Mouse (Mus musculus) CH12.LX (cell line): ENCODE data around the gene Srgap3. TPM values are rescaled to one million over a fixed set of nuclear protein-coding genes. Genes with fewer than 3 reads are reported as not detected.

Source experiments
- DNase-seq: peaks from one replicate; pipeline ENCODE4 v3.0.0-alpha.2; 2013; ENCODE audit errors: extremely low read depth
- H3K27ac ChIP-seq: 2 replicates; pipeline ENCODE4 v1.5.1; 2012; ENCODE audit warnings: low read depth, mild to moderate bottlenecking, control low read depth, moderate library complexity; ENCODE audit not compliant: insufficient read depth
- H3K27me3 ChIP-seq: replicated peaks from 2 replicates; pipeline ENCODE3; 2012; ENCODE audit warnings: inconsistent platforms
- H3K36me3 ChIP-seq, 2 experiments: replicated peaks in 1 of 2; 2 replicates each; pipeline versions ENCODE3 to v1.6.1; 2012; ENCODE audit warnings: inconsistent platforms in 1 of 2, low read length in 1 of 2, mild to moderate bottlenecking in 1 of 2, mixed read lengths in 1 of 2, moderate library complexity in 1 of 2; ENCODE audit not compliant: control insufficient read depth in 1 of 2, insufficient read depth in 1 of 2
- H3K4me1 ChIP-seq, 2 experiments: 2 replicates each; pipeline ENCODE4 v1.6.1; 2012; ENCODE audit warnings: inconsistent platforms in 1 of 2, moderate library complexity in 1 of 2; ENCODE audit not compliant: insufficient read depth in 2 of 2, control insufficient read depth in 1 of 2
- H3K4me2 ChIP-seq: 2 replicates; pipeline ENCODE4 v1.6.1; 2012; ENCODE audit warnings: low read depth, mild to moderate bottlenecking, control low read depth; ENCODE audit not compliant: poor library complexity, insufficient read depth, severe bottlenecking
- H3K4me3 ChIP-seq, 3 experiments: fragments of 150-350 bp in 1 of 3; sonication (generic) in 1 of 3; replicated peaks in 1 of 3; 2 replicates each; pipeline versions ENCODE3 to v1.5.1; 2011 to 2012; ENCODE audit warnings: low read depth in 2 of 3, low read length in 2 of 3, mild to moderate bottlenecking in 2 of 3, moderate library complexity in 2 of 3, control low read depth in 1 of 3, improper control_type of control experiment in 1 of 3, inconsistent platforms in 1 of 3, mixed read lengths in 1 of 3; ENCODE audit not compliant: poor library complexity in 1 of 3
- H3K79me2 ChIP-seq: replicated peaks from 2 replicates; pipeline ENCODE4 v1.6.1; 2012; ENCODE audit warnings: mild to moderate bottlenecking, moderate library complexity; ENCODE audit not compliant: control insufficient read depth, poor library complexity, insufficient read depth, severe bottlenecking; ENCODE audit errors: extremely low read depth
- H3K9ac ChIP-seq: 2 replicates; pipeline ENCODE4 v1.6.1; 2012; ENCODE audit warnings: low read depth, mild to moderate bottlenecking, control low read depth, moderate library complexity; ENCODE audit not compliant: insufficient read depth
- H3K9me3 ChIP-seq: replicated peaks from 2 replicates; pipeline ENCODE3; 2012; ENCODE audit warnings: low read length, inconsistent platforms, mixed read lengths
- BHLHE40 ChIP-seq: IDR thresholded peaks from 2 replicates; pipeline ENCODE4 v1.6.1; 2011; ENCODE audit warnings: mild to moderate bottlenecking, low read depth, low read length, improper control_type of control experiment
- CHD1 ChIP-seq: IDR thresholded peaks from 2 replicates; pipeline ENCODE4 v1.6.1; 2012; ENCODE audit warnings: low read depth, low read length, improper control_type of control experiment, inconsistent platforms
- CHD2 ChIP-seq: IDR thresholded peaks from 2 replicates; pipeline ENCODE4 v1.6.1; 2011; ENCODE audit warnings: low read length, improper control_type of control experiment
- CTCF ChIP-seq, 2 experiments: IDR thresholded peaks in 1 of 2; conservative IDR thresholded peaks in 1 of 2; 2 replicates each; pipeline ENCODE4 v1.5.1; 2011 to 2012; ENCODE audit warnings: low read depth in 2 of 2, low read length in 2 of 2, improper control_type of control experiment in 1 of 2, inconsistent platforms in 1 of 2, mild to moderate bottlenecking in 1 of 2, moderate library complexity in 1 of 2
- E2F4 ChIP-seq: IDR thresholded peaks from 2 replicates; pipeline ENCODE4 v1.6.1; 2011; ENCODE audit warnings: low read depth, low read length, improper control_type of control experiment; ENCODE audit not compliant: insufficient replicate concordance
- ELF1 ChIP-seq: IDR thresholded peaks from 2 replicates; pipeline ENCODE4 v1.6.1; 2014; ENCODE audit warnings: low read depth, mild to moderate bottlenecking, inconsistent platforms, low read length, improper control_type of control experiment
- EP300 ChIP-seq: IDR thresholded peaks from 2 replicates; pipeline ENCODE4 v1.6.1; 2011; ENCODE audit warnings: low read length, improper control_type of control experiment
- ETS1 ChIP-seq: conservative IDR thresholded peaks from 2 replicates; pipeline ENCODE4 v1.6.1; 2012; ENCODE audit warnings: low read depth, mild to moderate bottlenecking, inconsistent platforms, low read length, improper control_type of control experiment, moderate library complexity
- GABPA ChIP-seq: IDR thresholded peaks from 2 replicates; pipeline ENCODE4 v1.6.1; 2012; ENCODE audit warnings: low read depth, low read length, improper control_type of control experiment, inconsistent platforms; ENCODE audit not compliant: insufficient replicate concordance
- HCFC1 ChIP-seq: IDR thresholded peaks from 2 replicates; pipeline ENCODE4 v1.6.1; 2012; ENCODE audit warnings: low read depth, mild to moderate bottlenecking, inconsistent platforms, low read length, improper control_type of control experiment
- IRF4 ChIP-seq: IDR thresholded peaks from 2 replicates; pipeline ENCODE4 v1.6.1; 2014; ENCODE audit warnings: low read depth, mild to moderate bottlenecking, inconsistent platforms, low read length, improper control_type of control experiment
- JUN ChIP-seq: IDR thresholded peaks from 2 replicates; pipeline ENCODE4 v1.6.1; 2011; ENCODE audit warnings: low read depth, mild to moderate bottlenecking, low read length, improper control_type of control experiment, moderate library complexity; ENCODE audit not compliant: insufficient read depth
- JUND ChIP-seq: conservative IDR thresholded peaks from 2 replicates; pipeline ENCODE4 v1.6.1; 2011; ENCODE audit warnings: low read depth, low read length, improper control_type of control experiment
- MAFK ChIP-seq: IDR thresholded peaks from 2 replicates; pipeline ENCODE4 v1.6.1; 2011; ENCODE audit warnings: low read length, improper control_type of control experiment; ENCODE audit not compliant: insufficient replicate concordance
- MAX ChIP-seq: IDR thresholded peaks from 2 replicates; pipeline ENCODE4 v1.6.1; 2011; ENCODE audit warnings: low read length, improper control_type of control experiment
- MAZ ChIP-seq: IDR thresholded peaks from 2 replicates; pipeline ENCODE4 v1.6.1; 2012; ENCODE audit warnings: low read depth, mild to moderate bottlenecking, inconsistent platforms, low read length, improper control_type of control experiment, moderate library complexity
- MEF2A ChIP-seq: IDR thresholded peaks from 2 replicates; pipeline ENCODE4 v1.6.1; 2014; ENCODE audit warnings: low read depth, mild to moderate bottlenecking, inconsistent platforms, low read length, improper control_type of control experiment, borderline replicate concordance
- MXI1 ChIP-seq: IDR thresholded peaks from 2 replicates; pipeline ENCODE4 v1.6.1; 2011; ENCODE audit warnings: mild to moderate bottlenecking, low read depth, low read length, improper control_type of control experiment
- MYC ChIP-seq: IDR thresholded peaks from 2 replicates; pipeline ENCODE4 v1.6.1; 2011; ENCODE audit warnings: low read depth, mild to moderate bottlenecking, improper control_type of control experiment, low read length
- NELFE ChIP-seq: IDR thresholded peaks from 2 replicates; pipeline ENCODE4 v1.6.1; 2011; ENCODE audit warnings: low read depth, low read length, improper control_type of control experiment
- NRF1 ChIP-seq: IDR thresholded peaks from 2 replicates; pipeline ENCODE4 v1.6.1; 2014; ENCODE audit warnings: low read depth, mild to moderate bottlenecking, inconsistent platforms, low read length, improper control_type of control experiment, moderate library complexity
- PAX5 ChIP-seq: IDR thresholded peaks from 2 replicates; pipeline ENCODE4 v1.6.1; 2012; ENCODE audit warnings: low read length, inconsistent platforms, mixed read lengths
- POLR2A ChIP-seq: IDR thresholded peaks from 2 replicates; pipeline ENCODE4 v1.6.1; 2011; ENCODE audit warnings: low read depth, mild to moderate bottlenecking, improper control_type of control experiment, low read length
- POLR2AphosphoS2 ChIP-seq: IDR thresholded peaks from 2 replicates; pipeline ENCODE4 v1.6.1; 2011; ENCODE audit warnings: low read depth, low read length, improper control_type of control experiment
- RAD21 ChIP-seq: IDR thresholded peaks from 2 replicates; pipeline ENCODE4 v1.6.1; 2011; ENCODE audit warnings: low read depth, mild to moderate bottlenecking, low read length, improper control_type of control experiment, moderate library complexity
- RCOR1 ChIP-seq: conservative IDR thresholded peaks from 2 replicates; pipeline ENCODE4 v1.6.1; 2012; ENCODE audit warnings: low read depth, mild to moderate bottlenecking, inconsistent platforms, low read length, improper control_type of control experiment
- SIN3A ChIP-seq: IDR thresholded peaks from 2 replicates; pipeline ENCODE4 v1.6.1; 2012; ENCODE audit warnings: low read length, improper control_type of control experiment, inconsistent platforms
- SMC3 ChIP-seq: IDR thresholded peaks from 2 replicates; pipeline ENCODE4 v1.6.1; 2011; ENCODE audit warnings: low read depth, low read length, improper control_type of control experiment
- TBP ChIP-seq: conservative IDR thresholded peaks from 2 replicates; pipeline ENCODE4 v1.6.1; 2011; ENCODE audit warnings: low read depth, low read length, improper control_type of control experiment
- TCF12 ChIP-seq: IDR thresholded peaks from 2 replicates; pipeline ENCODE4 v1.6.1; 2014; ENCODE audit warnings: low read depth, mild to moderate bottlenecking, inconsistent platforms, low read length, improper control_type of control experiment
- UBTF ChIP-seq: IDR thresholded peaks from 2 replicates; pipeline ENCODE4 v1.6.1; 2012; ENCODE audit warnings: low read depth, mild to moderate bottlenecking, inconsistent platforms, low read length, improper control_type of control experiment, moderate library complexity
- USF1 ChIP-seq: IDR thresholded peaks from 2 replicates; pipeline ENCODE4 v1.6.1; 2014; ENCODE audit warnings: low read depth, mild to moderate bottlenecking, inconsistent platforms, low read length, improper control_type of control experiment
- USF2 ChIP-seq: conservative IDR thresholded peaks from 2 replicates; pipeline ENCODE4 v1.6.1; 2011; ENCODE audit warnings: low read depth, low read length, improper control_type of control experiment
- ZC3H11A ChIP-seq: IDR thresholded peaks from 2 replicates; pipeline ENCODE4 v1.6.1; 2012; ENCODE audit warnings: low read depth, mild to moderate bottlenecking, inconsistent platforms, low read length, improper control_type of control experiment
- ZKSCAN1 ChIP-seq: IDR thresholded peaks from 2 replicates; pipeline ENCODE4 v1.6.1; 2012; ENCODE audit warnings: low read depth, inconsistent platforms, low read length, improper control_type of control experiment, borderline replicate concordance
- ZMIZ1 ChIP-seq: IDR thresholded peaks from 2 replicates; pipeline ENCODE4 v1.6.1; 2012; ENCODE audit warnings: low read depth, mild to moderate bottlenecking, inconsistent platforms, low read length, improper control_type of control experiment
- ZNF384 ChIP-seq: IDR thresholded peaks from 2 replicates; pipeline ENCODE4 v1.6.1; 2012; ENCODE audit warnings: low read depth, low read length, improper control_type of control experiment, inconsistent platforms
- dilution Hi-C: fragments of 300-500 bp; cut with MboI; formaldehyde crosslinking; loops from 2 replicates; pipeline ENCODE4 v1.14.3; 2020; ENCODE audit warnings: low sequenced_read_pairs; ENCODE audit not compliant: extremely low pct_unique_long_range_greater_than_20kb, extremely low pct_ligation_motif_present
- in situ Hi-C: fragments of 300-500 bp; cut with MboI; formaldehyde crosslinking; loops from 3 replicates; pipeline ENCODE4 v1.14.3; 2019; ENCODE audit warnings: low sequenced_read_pairs, low pct_ligation_motif_present, low pct_unique_long_range_greater_than_20kb, mixed read lengths
- polyA plus RNA-seq: library from polyadenylated mRNA; unstranded; fragments of >175 nt; gene quantifications from 2 replicates; pipeline ENCODE4 v1.2.1, GENCODE M21; 2012; ENCODE audit warnings: low read depth; ENCODE audit not compliant: insufficient read length
- total RNA-seq, 2 experiments: library from RNA; depleted of rRNA; stranded (reverse); fragments of 300-350 nt in 1 of 2; fragments of >200 nt in 1 of 2; gene quantifications; 2 replicates each; pipeline ENCODE4 v1.2.3; 2012 to 2014

Srgap3 gene
- total and polyA plus RNA-seq, 3 experiments = 1.5 to 4.5 (median 2.1) TPM

GRCm38 (mm10) chr6:112861351-112862297, 85.4 kb downstream of the Srgap3 start:
- in situ Hi-C loops (no loop called here), dilution Hi-C loops (no loop called here)
- no peaks in the 10 kb centered on the region for H3K79me2 ChIP-seq
- H3K27ac ChIP-seq = peak overlapping the region; percentile 98
- H3K27me3 ChIP-seq = no peaks in the 10 kb centered on the region
- 0 out of 2 replicates have a peak overlapping the region, but pooled peaks have one; percentile 9 for H3K9ac ChIP-seq
- no peak overlapping the region for H3K4me3 ChIP-seq
- H3K4me1 ChIP-seq = peaks cover 36 to 79% of the 10 kb centered on the region in 2 experiments
- peak overlapping the region; percentile 58 for H3K4me2 ChIP-seq
- no peaks in the 10 kb centered on the region for H3K9me3 ChIP-seq
- no peaks in the 10 kb centered on the region for H3K36me3 ChIP-seq
- DNase-seq = peak; percentile 96
- TF ChIP-seq GABPA (no peak), MEF2A (peak; percentile 97), USF2 (no peak), ZNF384 (no peak), NELFE (peak; percentile 43; the same call in 1 of the 2 replicates), TCF12 (peak; percentile 80), RAD21 (peak; percentile 64), CTCF (conservative IDR thresholded peaks at IDR 0.05 in 1 of 2, IDR thresholded peaks at IDR 0.05 in 1 of 2; ENCODE audit: low read depth in 2 of 2, low read length in 2 of 2) (peak in 1 of 2 experiments; percentile 60; a peak in 2 of 4 replicates), CHD2 (peak; percentile 69), ZC3H11A (peak; percentile 5; the same call in 1 of the 2 replicates), TBP (peak; percentile 58; the same call in 1 of the 2 replicates), BHLHE40 (peak; percentile 71; the same call in 1 of the 2 replicates), ZKSCAN1 (no peak), MAX (0 out of 2 replicates have a peak, but pooled peaks have one; percentile 19), HCFC1 (no peak; the same call in none of the 2 replicates), ETS1 (peak; percentile 86), NRF1 (peak; percentile 28; the same call in 1 of the 2 replicates), SIN3A (peak; percentile 50; the same call in 1 of the 2 replicates), E2F4 (no peak), EP300 (peak; percentile 90), MAZ (no peak; the same call in 1 of the 2 replicates), ELF1 (peak; percentile 73), SMC3 (peak; percentile 64), JUND (no peak; the same call in 1 of the 2 replicates), ZMIZ1 (no peak), PAX5 (no peak), UBTF (peak; percentile 75; the same call in 1 of the 2 replicates), MXI1 (no peak), MYC (0 out of 2 replicates have a peak, but pooled peaks have one; percentile 6), MAFK (peak; percentile 67), USF1 (no peak), JUN (peak; percentile 21), IRF4 (peak; percentile 73), POLR2AphosphoS2 (no peak), POLR2A (0 out of 2 replicates have a peak, but pooled peaks have one; percentile 32), RCOR1 (0 out of 2 replicates have a peak, but pooled peaks have one; percentile 18), CHD1 (no peak)
